Mouse (Mus musculus) CD4-positive naive resting alpha-beta T cell, adult 76 days (primary cell): Measurements from ENCODE around the gene Lrrc4. TPM values are rescaled to one million over a fixed set of nuclear protein-coding genes. Genes with fewer than 3 reads are reported as not detected.

Experiments used
- total RNA-seq: library from RNA; stranded (reverse); gene quantifications from one replicate; pipeline ENCODE4 v1.2.4, GENCODE M21; 2023

The Lrrc4 gene
- 0.15 TPM for total RNA-seq

DNA sequence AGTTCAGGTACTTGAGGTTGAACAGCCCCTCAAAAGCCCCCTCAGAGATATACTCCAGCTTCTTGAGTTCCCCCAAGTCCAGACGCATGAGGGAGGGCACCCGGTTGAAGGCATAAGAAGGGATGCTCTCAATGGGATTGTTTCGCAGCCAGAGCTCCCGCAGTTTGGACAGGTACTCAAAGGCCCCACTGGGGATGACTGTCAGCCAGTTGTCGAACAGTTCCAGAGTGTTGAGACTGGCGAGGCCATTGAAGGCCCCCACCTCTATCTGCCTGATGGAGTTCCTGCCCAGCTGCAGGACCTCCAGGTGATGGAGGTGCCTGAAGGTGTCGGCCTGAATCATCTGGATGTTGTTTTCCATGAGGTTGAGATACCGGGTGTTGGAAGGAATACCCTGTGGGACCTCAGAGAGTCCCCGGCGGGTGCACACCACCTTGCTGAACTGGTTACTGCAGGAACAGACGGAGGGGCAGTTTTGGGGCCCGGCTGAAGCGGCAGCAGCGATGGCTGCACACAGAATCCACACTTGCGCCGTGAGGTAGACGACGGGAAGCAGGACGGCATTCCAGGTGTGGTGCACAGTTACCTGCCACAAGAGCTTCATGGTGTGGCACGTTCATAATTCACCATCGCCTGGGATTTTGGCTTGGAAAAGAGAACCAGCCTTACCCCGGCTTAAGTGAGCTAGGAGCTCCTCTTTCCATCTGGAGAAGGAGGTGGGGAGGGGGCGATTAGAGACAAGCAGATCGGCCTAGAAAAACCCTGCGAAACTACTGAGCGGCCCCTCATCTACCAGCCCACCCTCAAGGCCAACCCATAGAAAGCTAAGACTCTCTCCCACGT lies at the start of gene Lrrc4:
Gene Lrrc4 (minus strand): TSS at position 737 of the 843 bp plus-strand sequence.

Other genes starting within 250 kb of the Lrrc4 start
- gene Lep, start 228.5 kb upstream of the Lrrc4 start, total RNA-seq, result not detected